Comparison of ENCODE assay signal across 20 mouse cellular contexts in the genomic region with DNA sequence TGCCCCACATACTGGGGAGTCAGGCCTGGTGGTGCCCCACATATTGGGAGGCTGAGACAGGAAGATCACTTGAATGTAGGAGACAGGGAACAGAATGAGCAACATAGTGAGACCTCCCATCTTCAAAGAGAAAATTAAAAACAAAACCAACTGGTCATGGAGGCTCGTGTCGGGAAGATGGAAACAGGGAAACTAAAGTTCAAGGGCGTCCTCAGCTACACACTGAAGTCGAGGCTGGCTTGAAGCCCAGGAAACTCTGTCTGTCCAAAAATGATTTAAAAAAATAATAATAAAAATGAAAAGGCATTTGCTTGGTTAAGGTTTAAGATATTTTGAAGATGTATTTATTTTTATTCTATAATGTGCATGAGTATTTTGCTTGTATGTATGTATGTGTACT. TPM values are rescaled to one million over a fixed set of nuclear protein-coding genes. Genes with fewer than 3 reads are reported as not detected.
DNase-seq lines count a peak whose midpoint lies in the region; ATAC-seq lines count a peak whose summit lies in the region.
"Had no signal": no experiment of that assay in that cellular context is flagged by ENCODE, and none has a peak within 500 bp of the region (broad histone marks: within the 10 kb centered on the region; RNA-seq: fewer than 3 reads in every experiment).

No protein-coding gene starts in this region.

- DNase-seq in adrenal gland, adult (ENCODE audit: inconsistent age in 2 of 2, low spot score in 1 of 2) = peak; percentile 66 to 83
- DNase-seq in adrenal gland, adult 8-10 months = no peak
- DNase-seq in adrenal gland, postnatal 10 days = peak; percentile 34
- no peak for DNase-seq in adrenal gland, postnatal 4 days (ENCODE audit: low spot score in 2 of 2)
- DNase-seq in adrenal gland, postnatal 14 days = peak; percentile 57
- DNase-seq in adrenal gland, postnatal 36 days = peak; percentile 51 to 52
- DNase-seq in retina, embryonic 14.5 days (ENCODE audit: low spot score) = no peak
- DNase-seq: B cell, adult 2 months; cerebellum, adult 11-12 months; cerebellum, adult 2 months; cerebellum, adult 9-10 months; cerebellum, postnatal 10 days; cerebellum, postnatal 25 days; forebrain, postnatal 0 days had no signal

- no peak for ATAC-seq in frontal cortex, adult (ENCODE audit: low TSS enrichment)
- ATAC-seq: activated CD4-positive, CD25-positive, alpha-beta regulatory T cell, adult 4 months; CD4-positive, CD25-positive, alpha-beta regulatory T cell, adult 4 months; forebrain, embryonic 13.5 days; forebrain, embryonic 15.5 days; forebrain, postnatal 0 days; Patski had no signal

RNA-seq across cellular contexts. Expression of gene Edem3, which starts 31.4 kb away (rescaled TPM):
- total RNA-seq in adrenal gland, adult 8-10 months (2022) = 100 to 1,000 TPM in 2 of 4 experiments, 10 to 100 TPM in 2; 81.2 to 151 (median 111) TPM
- 10 to 100 TPM; 75.4 to 77.1 TPM for total RNA-seq in adrenal gland, postnatal 10 days (2021)
- 100 to 1,000 TPM; 112 to 115 TPM for total RNA-seq in adrenal gland, postnatal 4 days (2021)
- 88.7 and 96.0 TPM in 2 replicates for total RNA-seq in adrenal gland, postnatal 14 days (2021)
- total RNA-seq in adrenal gland, postnatal 36 days (2021) = 100 to 1,000 TPM; 120 to 146 TPM

Comparison
In these comparisons a context has a peak if more than half of its experiments do, and no peak if none do; other contexts are left out.
1. DNase-seq: peak in adrenal gland, adult (2 of 2), adrenal gland, postnatal 10 days (single experiment), adrenal gland, postnatal 14 days (single experiment) and adrenal gland, postnatal 36 days (2 of 2); none in adrenal gland, adult 8-10 months (single experiment), adrenal gland, postnatal 4 days (0 of 2) and retina, embryonic 14.5 days (single experiment).